Mouse (Mus musculus): ENCODE results near the gene Fam71b. TPM values are rescaled to one million over a fixed set of nuclear protein-coding genes. Genes with fewer than 3 reads are reported as not detected.

Fam71b gene
- total and polyA plus RNA-seq, 3 experiments = not detected

GRCm38 (mm10) chr11:46404986-46405385 is 8.6 kb downstream of the Fam71b start:
- Histone ChIP-seq H3K4me1 (ENCODE audit: control insufficient read depth in 1 of 2, insufficient read depth in 2 of 2, low read length in 2 of 2) (no peaks in the 10 kb centered on the region), H3K27me3 (ENCODE audit: control insufficient read depth in 1 of 2, insufficient read depth in 2 of 2, low read length in 2 of 2) (peaks cover 2 to 5% of the 10 kb centered on the region in 2 experiments; a peak in 2 of 4 replicates), H3K4me3 (ENCODE audit: control insufficient read depth in 1 of 2, insufficient read depth in 1 of 2, low read depth in 2 of 2, low read length in 2 of 2) (no peak overlapping the region), H3K79me2 (ENCODE audit: control insufficient read depth, insufficient read depth, low read length, poor library complexity) (no peaks in the 10 kb centered on the region), H3K9ac (ENCODE audit: control insufficient read depth, low read depth, low read length, poor library complexity, severe bottlenecking) (no peak overlapping the region), H3K36me3 (ENCODE audit: control insufficient read depth in 1 of 2, insufficient read depth in 2 of 2, low read length in 2 of 2) (no peaks in the 10 kb centered on the region), H3K9me3 (replicated peaks; ENCODE audit: insufficient read depth, low read length) (no peaks in the 10 kb centered on the region), H3K27ac (ENCODE audit: control insufficient read depth, low read depth, low read length) (no peak overlapping the region)
- TF ChIP-seq POLR2AphosphoS5 (IDR thresholded peaks at IDR 0.05; ENCODE audit: borderline replicate concordance, low read depth, low read length) (no peak), ETS1 (IDR thresholded peaks at IDR 0.05; ENCODE audit: low read depth, low read length) (no peak), TAL1 (IDR thresholded peaks at IDR 0.05; ENCODE audit: low read length) (no peak), NRF1 (IDR thresholded peaks at IDR 0.05; ENCODE audit: insufficient read depth, low read depth, low read length, poor library complexity, severe bottlenecking) (no peak), EP300 (IDR thresholded peaks at IDR 0.05; ENCODE audit: low read depth in 1 of 2, low read length in 2 of 2) (no peak), CHD1 (IDR thresholded peaks at IDR 0.05; ENCODE audit: low read depth, low read length) (no peak), MEF2A (IDR thresholded peaks at IDR 0.05; ENCODE audit: extremely low read depth, insufficient replicate concordance, low read depth, low read length, poor library complexity, severe bottlenecking) (no peak), MYB (IDR thresholded peaks at IDR 0.05; ENCODE audit: low read depth, low read length) (no peak), CTCF (IDR thresholded peaks at IDR 0.05 in 2 of 3, conservative IDR thresholded peaks at IDR 0.05 in 1 of 3; ENCODE audit: control insufficient read depth in 1 of 3, insufficient read depth in 1 of 3, low read depth in 2 of 3, low read length in 3 of 3, poor library complexity in 1 of 3, severe bottlenecking in 1 of 3) (no peak), ZMIZ1 (IDR thresholded peaks at IDR 0.05; ENCODE audit: low read depth, low read length) (no peak), SIN3A (IDR thresholded peaks at IDR 0.05; ENCODE audit: low read length) (no peak), MYC (IDR thresholded peaks at IDR 0.05; ENCODE audit: low read depth, low read length) (no peak), ZC3H11A (IDR thresholded peaks at IDR 0.05; ENCODE audit: low read depth, low read length) (no peak), SMC3 (IDR thresholded peaks at IDR 0.05; ENCODE audit: low read depth, low read length) (no peak), MAX (IDR thresholded peaks at IDR 0.05; ENCODE audit: low read length) (no peak), MAFK (IDR thresholded peaks at IDR 0.05; ENCODE audit: borderline replicate concordance, low read depth, low read length) (no peak), GABPA (IDR thresholded peaks at IDR 0.05; ENCODE audit: low read depth, low read length) (no peak)
- no peak for DNase-seq (ENCODE audit: low read depth, low spot score)

- H3K27me3 ChIP-seq (ENCODE audit: control insufficient read depth in 1 of 2, insufficient read depth in 2 of 2, low read length in 2 of 2) = peaks cover 2 to 5% of the 10 kb centered on the region in 2 experiments; a peak in 2 of 4 replicates
- no peak overlapping the region for H3K4me3 ChIP-seq (ENCODE audit: control insufficient read depth in 1 of 2, insufficient read depth in 1 of 2, low read depth in 2 of 2, low read length in 2 of 2)
- TF ChIP-seq CHD2 (IDR thresholded peaks at IDR 0.05; ENCODE audit: low read length) = no peak
- TF ChIP-seq ETS1 (IDR thresholded peaks at IDR 0.05; ENCODE audit: low read depth, low read length) = no peak
- no peak for TF ChIP-seq ELF1 (IDR thresholded peaks at IDR 0.05; ENCODE audit: low read depth, low read length)
- no peak for TF ChIP-seq NRF1 (IDR thresholded peaks at IDR 0.05; ENCODE audit: insufficient read depth, low read depth, low read length, poor library complexity, severe bottlenecking)
- TF ChIP-seq HCFC1 (IDR thresholded peaks at IDR 0.05; ENCODE audit: low read depth, low read length) = no peak
- TF ChIP-seq MYC (IDR thresholded peaks at IDR 0.05; ENCODE audit: low read depth, low read length) = no peak
- TF ChIP-seq SIN3A (IDR thresholded peaks at IDR 0.05; ENCODE audit: low read length) = no peak
- no peaks in the 10 kb centered on the region for H3K36me3 ChIP-seq (ENCODE audit: control insufficient read depth in 1 of 2, insufficient read depth in 2 of 2, low read length in 2 of 2)
- H3K9me3 ChIP-seq (replicated peaks; ENCODE audit: insufficient read depth, low read length) = no peaks in the 10 kb centered on the region
- no peak overlapping the region for H3K9ac ChIP-seq (ENCODE audit: control insufficient read depth, low read depth, low read length, poor library complexity, severe bottlenecking)
- no peak overlapping the region for H3K27ac ChIP-seq (ENCODE audit: control insufficient read depth, low read depth, low read length)
- DNase-seq (ENCODE audit: low read depth, low spot score) = no peak
- no peaks in the 10 kb centered on the region for H3K4me1 ChIP-seq (ENCODE audit: control insufficient read depth in 1 of 2, insufficient read depth in 2 of 2, low read length in 2 of 2)
- H3K79me2 ChIP-seq (ENCODE audit: control insufficient read depth, insufficient read depth, low read length, poor library complexity) = no peaks in the 10 kb centered on the region
Measured at GRCm38 (mm10) chr11:46406721-46407120, 10.4 kb downstream of the Fam71b start.
